Mouse (Mus musculus): ENCODE results near the gene Zfp84. TPM values are rescaled to one million over a fixed set of nuclear protein-coding genes. Genes with fewer than 3 reads are reported as not detected.
A peak's percentile ranks its signal among the peaks of the same experiment; 100 is the strongest.

Zfp84 gene
- polyA plus RNA-seq, 1 experiment from 2014 or later = 13.9 TPM

DNA sequence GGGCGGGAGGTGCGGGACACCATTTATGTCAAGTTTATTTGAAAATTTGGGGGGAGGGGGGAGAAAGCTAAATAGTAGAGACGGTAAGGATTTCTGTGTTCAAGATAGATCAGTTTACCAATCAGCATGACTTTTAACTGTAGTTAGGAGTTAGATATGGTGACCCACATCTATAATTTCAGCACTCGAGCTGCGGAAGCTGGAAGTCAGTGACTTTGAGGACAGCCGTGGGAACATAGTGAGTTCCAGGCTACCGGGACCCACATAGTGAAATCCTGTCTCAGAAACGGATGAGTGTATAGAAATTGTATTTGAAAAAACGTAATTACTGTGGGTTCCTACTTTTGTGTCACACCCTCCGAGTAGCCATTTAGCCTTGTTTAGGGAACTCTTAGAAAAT is 628 bp downstream of the Zfp84 start:
- H3K4me1 ChIP-seq (ENCODE audit: control insufficient read depth, insufficient read depth, low read length) = peaks cover 4% of the 10 kb centered on the region; the same call in 1 of the 2 replicates
- peak overlapping the region; percentile 52 for H3K9ac ChIP-seq (replicated peaks; ENCODE audit: low read depth, low read length)
- H3K27ac ChIP-seq (ENCODE audit: low read length) = peak overlapping the region; percentile 87
- peak overlapping the region; percentile 59 for H3K4me2 ChIP-seq (replicated peaks; ENCODE audit: low read depth, low read length)
- peaks cover 13% of the 10 kb centered on the region for H3K36me3 ChIP-seq (ENCODE audit: control insufficient read depth, insufficient read depth, low read length)
- H3K9me3 ChIP-seq (ENCODE audit: control insufficient read depth, low read depth, low read length) = no peaks in the 10 kb centered on the region
- H3K4me3 ChIP-seq (ENCODE audit: low read depth, low read length) = peak overlapping the region; percentile 58
- ATAC-seq (ENCODE audit: insufficient number of reproducible peaks, insufficient read depth, low FRiP score, low read depth) = no peak
- 6% methylated on average over 10 of the region's 10 CpGs for WGBS
- H3K27me3 ChIP-seq (ENCODE audit: control insufficient read depth, insufficient read depth, low read length) = no peaks in the 10 kb centered on the region

GRCm38 (mm10) chr7:29773503-29773902 is 5.2 kb downstream of the Zfp84 start:
- H3K4me3 ChIP-seq (ENCODE audit: low read depth, low read length) = no peak overlapping the region
- no peak for ATAC-seq (ENCODE audit: insufficient number of reproducible peaks, insufficient read depth, low FRiP score, low read depth)
- H3K27me3 ChIP-seq (ENCODE audit: control insufficient read depth, insufficient read depth, low read length) = no peaks in the 10 kb centered on the region
- H3K36me3 ChIP-seq (ENCODE audit: control insufficient read depth, insufficient read depth, low read length) = peaks cover 54% of the 10 kb centered on the region
- H3K9me3 ChIP-seq (ENCODE audit: control insufficient read depth, low read depth, low read length) = no peaks in the 10 kb centered on the region
- H3K9ac ChIP-seq (replicated peaks; ENCODE audit: low read depth, low read length) = no peak overlapping the region
- no peak overlapping the region for H3K4me2 ChIP-seq (replicated peaks; ENCODE audit: low read depth, low read length)
- 0 out of 2 replicates have a peak, but pooled peaks cover 4% of the 10 kb centered on the region for H3K4me1 ChIP-seq (ENCODE audit: control insufficient read depth, insufficient read depth, low read length)
- 87% methylated on average over 7 of the region's 7 CpGs for WGBS
- no peak overlapping the region for H3K27ac ChIP-seq (ENCODE audit: low read length)

DNA sequence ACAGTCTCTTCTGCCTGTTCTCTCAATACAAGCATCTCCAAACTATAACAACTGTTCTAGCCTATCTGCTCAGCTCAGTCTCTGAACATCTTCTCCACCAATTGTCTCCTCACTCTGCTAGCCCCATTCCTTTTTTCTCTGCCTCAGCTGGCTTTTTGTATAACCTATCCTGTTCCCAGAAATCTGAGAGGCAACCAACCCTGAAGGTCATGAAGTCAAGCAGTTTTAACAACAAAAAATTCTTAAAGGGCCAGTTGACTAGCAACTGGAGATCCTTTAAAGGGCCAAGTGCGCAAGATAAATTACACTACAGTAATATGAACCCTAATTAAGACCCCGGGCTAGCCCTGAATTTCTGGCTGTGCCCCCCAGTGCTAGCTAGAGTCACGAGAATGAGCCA is 6.0 kb downstream of the Zfp84 start:
- 89% methylated on average over 3 of the region's 3 CpGs for WGBS
- Histone ChIP-seq H3K36me3 (ENCODE audit: control insufficient read depth, insufficient read depth, low read length) (peaks cover 60% of the 10 kb centered on the region), H3K27me3 (ENCODE audit: control insufficient read depth, insufficient read depth, low read length) (no peaks in the 10 kb centered on the region), H3K27ac (ENCODE audit: low read length) (no peak overlapping the region), H3K4me1 (ENCODE audit: control insufficient read depth, insufficient read depth, low read length) (0 out of 2 replicates have a peak, but pooled peaks cover 2% of the 10 kb centered on the region), H3K4me2 (replicated peaks; ENCODE audit: low read depth, low read length) (no peak overlapping the region), H3K9ac (replicated peaks; ENCODE audit: low read depth, low read length) (no peak overlapping the region), H3K4me3 (ENCODE audit: low read depth, low read length) (no peak overlapping the region), H3K9me3 (ENCODE audit: control insufficient read depth, low read depth, low read length) (no peaks in the 10 kb centered on the region)
- ATAC-seq (ENCODE audit: insufficient number of reproducible peaks, insufficient read depth, low FRiP score, low read depth) = no peak

DNA sequence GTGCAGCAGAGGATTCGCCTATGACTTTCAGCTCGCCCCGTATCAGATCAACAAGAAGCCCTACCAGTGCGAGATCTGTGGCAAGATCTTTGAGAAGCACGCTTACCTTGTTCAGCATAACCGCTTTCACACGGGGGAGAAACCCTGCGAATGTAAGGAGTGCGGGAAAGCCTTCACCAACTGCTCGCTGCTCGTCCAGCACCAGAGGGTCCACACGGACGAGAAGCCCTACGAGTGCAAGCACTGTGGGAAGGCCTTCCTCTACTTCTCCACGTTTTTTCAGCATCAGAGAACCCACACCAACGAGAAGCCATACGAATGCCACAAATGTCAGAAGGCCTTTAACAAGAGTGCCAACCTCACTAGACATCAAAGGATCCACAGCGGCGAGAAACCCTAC is 8.2 kb downstream of the Zfp84 start:
- H3K4me2 ChIP-seq (replicated peaks; ENCODE audit: low read depth, low read length) = no peak overlapping the region
- no peak overlapping the region for H3K4me3 ChIP-seq (ENCODE audit: low read depth, low read length)
- H3K9me3 ChIP-seq (ENCODE audit: control insufficient read depth, low read depth, low read length) = no peaks in the 10 kb centered on the region
- no peak overlapping the region for H3K9ac ChIP-seq (replicated peaks; ENCODE audit: low read depth, low read length)
- H3K36me3 ChIP-seq (ENCODE audit: control insufficient read depth, insufficient read depth, low read length) = peaks cover 58% of the 10 kb centered on the region
- 97% methylated on average over 19 of the region's 19 CpGs for WGBS
- ATAC-seq (ENCODE audit: insufficient number of reproducible peaks, insufficient read depth, low FRiP score, low read depth) = no peak
- H3K27me3 ChIP-seq (ENCODE audit: control insufficient read depth, insufficient read depth, low read length) = no peaks in the 10 kb centered on the region
- H3K27ac ChIP-seq (ENCODE audit: low read length) = no peak overlapping the region
- no peaks in the 10 kb centered on the region for H3K4me1 ChIP-seq (ENCODE audit: control insufficient read depth, insufficient read depth, low read length)

DNA sequence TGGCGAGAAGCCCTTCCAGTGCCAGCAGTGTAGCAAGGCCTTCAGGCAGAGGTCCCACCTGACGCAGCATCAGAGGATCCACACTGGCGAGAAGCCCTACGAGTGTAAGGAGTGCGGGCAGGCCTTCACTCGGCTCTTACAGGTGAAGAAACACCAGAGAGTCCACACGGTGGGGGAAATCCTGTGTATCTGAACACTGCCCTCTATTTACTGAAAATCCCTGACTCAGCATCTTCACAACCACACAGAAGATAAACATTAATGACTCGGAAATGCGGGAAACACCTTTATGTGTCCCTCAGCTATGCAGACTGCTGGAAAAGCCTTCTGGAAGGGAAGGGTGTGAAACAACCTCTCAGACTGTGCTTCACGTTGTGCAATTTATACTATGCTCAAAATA is 9.0 kb downstream of the Zfp84 start:
- WGBS = 91% methylated on average over 10 of the region's 10 CpGs

DNA sequence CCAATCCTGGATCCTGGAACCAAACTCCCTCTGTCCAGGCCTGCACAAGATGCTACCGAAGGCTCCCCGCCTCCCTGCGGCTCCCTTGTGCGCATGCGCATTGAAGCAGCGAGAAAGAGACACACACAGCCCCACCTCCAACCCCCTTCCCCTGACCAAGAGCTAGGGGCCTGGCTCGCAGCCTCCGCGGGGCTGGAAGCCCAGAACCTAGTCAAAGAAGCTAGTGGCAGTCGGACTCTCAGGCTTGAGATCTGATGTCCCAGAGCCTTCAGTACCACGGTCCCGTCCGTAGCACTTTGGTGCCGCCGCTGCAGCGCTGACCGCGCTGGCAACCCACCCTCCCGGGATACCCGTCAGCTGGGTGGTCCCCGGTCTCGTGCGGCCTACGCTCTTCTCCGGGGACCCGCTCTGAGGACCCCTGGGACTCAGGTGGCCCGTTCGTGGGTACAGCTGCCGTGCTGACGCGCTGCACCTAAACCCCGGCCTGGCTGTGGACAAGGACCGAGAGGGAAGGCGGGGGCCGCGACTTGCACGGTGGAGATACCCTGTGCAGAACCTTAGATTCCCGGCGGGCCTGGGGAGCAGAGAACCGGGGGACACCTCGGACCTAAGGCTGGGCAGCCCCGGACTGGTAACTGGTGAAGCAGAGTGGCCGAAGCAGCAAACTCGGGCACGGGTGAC is 15.7 kb downstream of the Zfp84 start, which contains the start of gene Zfp30:
Gene Zfp30, plus strand, starts transcription at position 128 of the 681 bp plus-strand sequence.
- H3K27me3 ChIP-seq (ENCODE audit: control insufficient read depth, insufficient read depth, low read length) = no peaks in the 10 kb centered on the region
- peak within 1 kb of the TSS; percentile 75 for H3K4me3 ChIP-seq (ENCODE audit: low read depth, low read length)
- peak within 1 kb of the TSS; percentile 74 for H3K9ac ChIP-seq (replicated peaks; ENCODE audit: low read depth, low read length)
- peak; percentile 97 for ATAC-seq (ENCODE audit: insufficient number of reproducible peaks, insufficient read depth, low FRiP score, low read depth)
- no peaks in the 10 kb centered on the region for H3K9me3 ChIP-seq (ENCODE audit: control insufficient read depth, low read depth, low read length)
- H3K36me3 ChIP-seq (ENCODE audit: control insufficient read depth, insufficient read depth, low read length) = peaks cover 13% of the 10 kb centered on the region
- peak within 1 kb of the TSS; percentile 73; the same call in 1 of the 2 replicates for H3K27ac ChIP-seq (ENCODE audit: low read length)
- peaks cover 8% of the 10 kb centered on the region for H3K4me1 ChIP-seq (ENCODE audit: control insufficient read depth, insufficient read depth, low read length)
- peak within 1 kb of the TSS; percentile 71 for H3K4me2 ChIP-seq (replicated peaks; ENCODE audit: low read depth, low read length)
- under 1% methylated on average over 45 of the region's 45 CpGs for WGBS

More for the DNA sequence above, 9.0 kb downstream of the Zfp84 start:
- no peak overlapping the region for H3K27ac ChIP-seq (ENCODE audit: low read length)
- H3K4me2 ChIP-seq (replicated peaks; ENCODE audit: low read depth, low read length) = no peak overlapping the region
- H3K9me3 ChIP-seq (ENCODE audit: control insufficient read depth, low read depth, low read length) = no peaks in the 10 kb centered on the region
- H3K4me1 ChIP-seq (ENCODE audit: control insufficient read depth, insufficient read depth, low read length) = no peaks in the 10 kb centered on the region
- H3K27me3 ChIP-seq (ENCODE audit: control insufficient read depth, insufficient read depth, low read length) = no peaks in the 10 kb centered on the region
- H3K36me3 ChIP-seq (ENCODE audit: control insufficient read depth, insufficient read depth, low read length) = peaks cover 58% of the 10 kb centered on the region
- no peak overlapping the region for H3K9ac ChIP-seq (replicated peaks; ENCODE audit: low read depth, low read length)
- no peak overlapping the region for H3K4me3 ChIP-seq (ENCODE audit: low read depth, low read length)
- no peak for ATAC-seq (ENCODE audit: insufficient number of reproducible peaks, insufficient read depth, low FRiP score, low read depth)

DNA sequence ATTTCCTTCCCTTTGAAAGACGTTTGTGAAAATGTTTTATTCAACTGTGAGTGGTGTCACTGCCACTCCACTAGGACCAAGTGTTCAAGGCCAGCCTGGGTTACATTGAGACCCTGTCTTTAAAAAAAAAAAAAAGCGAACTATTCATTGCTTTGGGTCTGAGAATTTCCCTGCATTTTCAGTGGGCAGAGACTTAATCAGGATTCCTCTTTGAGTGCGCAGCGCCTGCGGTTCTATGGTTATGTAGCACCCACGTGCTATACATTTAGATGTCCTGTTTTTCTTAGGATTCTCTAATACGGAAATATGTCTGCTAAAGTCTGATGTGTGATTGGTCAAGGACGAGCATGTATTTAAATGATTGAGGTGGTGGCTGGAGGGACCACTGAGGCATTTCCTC is 16.7 kb downstream of the Zfp84 start:
- H3K4me1 ChIP-seq (ENCODE audit: control insufficient read depth, insufficient read depth, low read length) = peaks cover 8% of the 10 kb centered on the region
- peak overlapping the region; percentile 75 for H3K4me3 ChIP-seq (ENCODE audit: low read depth, low read length)
- H3K27ac ChIP-seq (ENCODE audit: low read length) = no peak overlapping the region
- H3K9me3 ChIP-seq (ENCODE audit: control insufficient read depth, low read depth, low read length) = no peaks in the 10 kb centered on the region
- H3K4me2 ChIP-seq (replicated peaks; ENCODE audit: low read depth, low read length) = peak overlapping the region; percentile 71
- ATAC-seq (ENCODE audit: insufficient number of reproducible peaks, insufficient read depth, low FRiP score, low read depth) = no peak
- WGBS = 51% methylated on average over 8 of the region's 8 CpGs
- H3K36me3 ChIP-seq (ENCODE audit: control insufficient read depth, insufficient read depth, low read length) = peaks cover 20% of the 10 kb centered on the region
- H3K9ac ChIP-seq (replicated peaks; ENCODE audit: low read depth, low read length) = peak overlapping the region; percentile 74; the same call in 1 of the 2 replicates
- H3K27me3 ChIP-seq (ENCODE audit: control insufficient read depth, insufficient read depth, low read length) = no peaks in the 10 kb centered on the region

- Histone ChIP-seq H3K9me3 (ENCODE audit: control insufficient read depth, low read depth, low read length) (no peaks in the 10 kb centered on the region), H3K36me3 (ENCODE audit: control insufficient read depth, insufficient read depth, low read length) (peaks cover 29% of the 10 kb centered on the region), H3K9ac (replicated peaks; ENCODE audit: low read depth, low read length) (no peak overlapping the region; the same call in 1 of the 2 replicates), H3K4me2 (replicated peaks; ENCODE audit: low read depth, low read length) (peak overlapping the region; percentile 71), H3K4me1 (ENCODE audit: control insufficient read depth, insufficient read depth, low read length) (peaks cover 8% of the 10 kb centered on the region), H3K27me3 (ENCODE audit: control insufficient read depth, insufficient read depth, low read length) (no peaks in the 10 kb centered on the region), H3K4me3 (ENCODE audit: low read depth, low read length) (peak overlapping the region; percentile 75), H3K27ac (ENCODE audit: low read length) (no peak overlapping the region)
- WGBS = 75% methylated on average over 5 of the region's 5 CpGs
- ATAC-seq (ENCODE audit: insufficient number of reproducible peaks, insufficient read depth, low FRiP score, low read depth) = no peak
These were observed 17.5 kb downstream of the Zfp84 start for GRCm38 (mm10) chr7:29785888-29786287.

Data from stomach, embryonic 14.5 days (tissue).